Mouse (Mus musculus): ENCODE data around the gene Pbx1. TPM values are rescaled to one million over a fixed set of nuclear protein-coding genes. Genes with fewer than 3 reads are reported as not detected.

The Pbx1 gene
- polyA plus RNA-seq, 1 experiment, result 0.08 TPM

DNA sequence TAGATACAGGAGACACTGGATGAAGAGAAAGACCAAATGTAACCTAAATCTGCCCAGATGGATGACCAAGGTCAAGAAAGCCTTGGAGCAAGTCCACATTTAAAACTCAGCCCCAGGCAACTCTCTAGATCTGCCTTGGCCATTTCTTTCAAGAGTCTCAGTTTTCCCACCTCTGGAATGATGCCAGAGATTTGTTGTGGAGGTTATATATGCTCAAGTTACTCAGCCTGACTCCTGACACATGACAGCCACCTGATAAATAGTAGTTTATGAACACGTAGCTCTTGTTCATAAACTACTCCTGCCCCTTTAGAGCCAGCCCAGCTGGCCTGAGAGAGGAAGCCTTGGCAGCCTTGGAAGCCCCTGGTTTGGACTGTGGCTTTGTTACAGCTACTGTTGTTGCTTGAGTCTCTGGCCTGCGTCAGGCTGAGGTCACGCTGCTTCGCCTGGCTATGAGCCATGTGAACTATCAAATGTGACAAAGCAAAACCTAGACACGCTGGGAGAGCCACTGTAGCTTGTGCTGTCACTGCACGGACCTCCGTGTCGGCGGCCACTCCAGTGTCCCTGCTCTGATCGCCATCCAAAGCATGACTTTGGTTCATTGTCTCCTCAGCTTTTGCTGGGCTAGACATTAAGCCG lies 140.9 kb downstream of the Pbx1 start:
- TF ChIP-seq TAL1 (IDR thresholded peaks at IDR 0.05; ENCODE audit: low read length) (no peak), GATA1 (IDR thresholded peaks at IDR 0.05; ENCODE audit: low read length) (no peak)
- no peaks in the 10 kb centered on the region; the same call in 1 of the 2 replicates for H3K9me3 ChIP-seq (ENCODE audit: control insufficient read depth, low read length)
- H3K36me3 ChIP-seq (ENCODE audit: control insufficient read depth), result peaks cover 2% of the 10 kb centered on the region
- peaks cover 79% of the 10 kb centered on the region for H3K4me1 ChIP-seq (ENCODE audit: control insufficient read depth)
- peaks cover 22% of the 10 kb centered on the region for H3K27me3 ChIP-seq (ENCODE audit: control insufficient read depth)
- H3K4me3 ChIP-seq (replicated peaks), result no peak overlapping the region

DNA sequence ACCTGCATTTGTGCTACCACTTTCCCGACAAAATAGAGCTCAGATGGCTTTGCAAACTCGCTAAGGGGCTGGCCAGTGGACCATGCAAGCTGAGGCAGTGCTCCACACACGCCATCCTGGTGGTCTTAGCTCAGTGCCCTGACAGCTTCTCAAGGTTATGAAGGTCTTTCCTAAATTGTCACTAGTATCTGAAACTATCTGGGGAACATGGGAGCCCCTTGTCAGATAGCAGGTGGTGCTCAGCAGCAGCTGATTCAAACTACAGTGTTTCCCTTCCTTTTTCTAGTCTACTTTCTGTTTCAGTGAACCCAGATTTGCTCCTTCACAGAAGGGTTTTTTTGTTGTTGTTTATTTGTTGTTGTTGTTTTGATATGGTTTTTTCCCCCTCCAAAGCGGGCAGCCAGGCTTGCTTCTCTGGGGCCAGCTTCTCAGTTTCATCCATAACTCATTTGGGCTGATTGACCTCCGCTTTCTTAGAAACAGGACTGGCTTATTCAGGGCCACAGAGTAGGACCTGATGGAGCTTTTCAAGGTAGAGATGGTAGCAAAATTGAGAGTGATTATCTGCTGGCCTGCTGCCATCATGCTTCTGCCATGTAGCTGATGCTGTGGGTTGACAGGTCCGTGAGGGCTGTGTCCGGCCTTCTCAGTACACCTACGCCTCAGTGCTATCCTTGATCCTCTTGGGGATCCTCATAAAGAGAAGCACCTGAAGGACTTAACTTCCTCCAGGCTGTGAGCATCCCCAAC lies 141.7 kb downstream of the Pbx1 start:
- TF ChIP-seq TAL1 (IDR thresholded peaks at IDR 0.05; ENCODE audit: low read length) (no peak), GATA1 (IDR thresholded peaks at IDR 0.05; ENCODE audit: low read length) (no peak)
- Histone ChIP-seq H3K9me3 (ENCODE audit: control insufficient read depth, low read length) (no peaks in the 10 kb centered on the region; the same call in 1 of the 2 replicates), H3K27me3 (ENCODE audit: control insufficient read depth) (peaks cover 25% of the 10 kb centered on the region), H3K4me3 (replicated peaks) (no peak overlapping the region), H3K36me3 (ENCODE audit: control insufficient read depth) (peaks cover 2% of the 10 kb centered on the region), H3K4me1 (ENCODE audit: control insufficient read depth) (peaks cover 85% of the 10 kb centered on the region)

DNA sequence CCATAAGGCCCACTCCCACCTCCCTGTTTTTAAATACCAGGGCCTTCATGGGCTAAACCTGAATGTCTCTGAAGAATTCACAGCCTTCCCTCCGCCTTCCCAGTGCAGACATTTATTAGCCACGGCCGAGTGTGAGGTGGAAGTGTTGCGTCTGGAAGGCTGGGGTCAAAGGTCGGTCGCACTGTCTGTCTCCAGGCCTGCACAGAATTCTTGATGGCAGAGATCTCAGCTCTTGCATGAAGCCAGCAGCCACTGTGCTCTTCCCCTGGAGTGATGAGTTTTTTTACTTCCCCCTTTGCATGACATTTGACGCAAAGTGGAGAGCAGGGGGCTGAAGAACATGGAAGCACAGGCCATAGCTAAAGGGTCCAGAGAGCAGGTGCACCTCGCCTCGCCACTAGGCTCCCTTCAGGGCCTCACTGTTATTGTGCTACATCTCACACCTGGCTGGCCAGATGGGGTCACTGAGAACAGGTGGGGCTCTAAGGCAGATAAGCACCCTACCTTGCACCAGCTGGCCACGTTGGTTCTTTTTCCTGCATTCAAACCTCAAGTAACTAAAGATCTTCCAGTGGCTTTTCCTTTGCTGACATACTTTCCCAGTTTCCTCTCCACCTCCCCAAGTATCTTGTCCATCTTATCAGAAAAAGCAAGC lies 143.1 kb downstream of the Pbx1 start:
- Histone ChIP-seq H3K27me3 (ENCODE audit: control insufficient read depth) (peaks cover 26% of the 10 kb centered on the region), H3K4me3 (replicated peaks) (peak overlapping the region; percentile 56), H3K4me1 (ENCODE audit: control insufficient read depth) (peaks cover 90% of the 10 kb centered on the region), H3K9me3 (ENCODE audit: control insufficient read depth, low read length) (no peaks in the 10 kb centered on the region; the same call in 1 of the 2 replicates), H3K36me3 (ENCODE audit: control insufficient read depth) (peaks cover 2% of the 10 kb centered on the region)
- no peak; the same call in 1 of the 2 replicates for TF ChIP-seq GATA1 (IDR thresholded peaks at IDR 0.05; ENCODE audit: low read length)
- peak; percentile 57; the same call in 2 of the 3 replicates for TF ChIP-seq TAL1 (IDR thresholded peaks at IDR 0.05; ENCODE audit: low read length)

- peaks cover 82% of the 10 kb centered on the region for H3K4me1 ChIP-seq (ENCODE audit: control insufficient read depth)
- peak; percentile 93 for TF ChIP-seq TAL1 (IDR thresholded peaks at IDR 0.05; ENCODE audit: low read length)
- TF ChIP-seq GATA1 (IDR thresholded peaks at IDR 0.05; ENCODE audit: low read length), result peak; percentile 100
- H3K9me3 ChIP-seq (ENCODE audit: control insufficient read depth, low read length), result no peaks in the 10 kb centered on the region; the same call in 1 of the 2 replicates
- H3K4me3 ChIP-seq (replicated peaks), result peak overlapping the region; percentile 56
- H3K27me3 ChIP-seq (ENCODE audit: control insufficient read depth), result peaks cover 26% of the 10 kb centered on the region
- peaks cover 2% of the 10 kb centered on the region for H3K36me3 ChIP-seq (ENCODE audit: control insufficient read depth)
These were observed 144.1 kb downstream of the Pbx1 start for GRCm38 (mm10) chr1:168287843-168288591.

DNA sequence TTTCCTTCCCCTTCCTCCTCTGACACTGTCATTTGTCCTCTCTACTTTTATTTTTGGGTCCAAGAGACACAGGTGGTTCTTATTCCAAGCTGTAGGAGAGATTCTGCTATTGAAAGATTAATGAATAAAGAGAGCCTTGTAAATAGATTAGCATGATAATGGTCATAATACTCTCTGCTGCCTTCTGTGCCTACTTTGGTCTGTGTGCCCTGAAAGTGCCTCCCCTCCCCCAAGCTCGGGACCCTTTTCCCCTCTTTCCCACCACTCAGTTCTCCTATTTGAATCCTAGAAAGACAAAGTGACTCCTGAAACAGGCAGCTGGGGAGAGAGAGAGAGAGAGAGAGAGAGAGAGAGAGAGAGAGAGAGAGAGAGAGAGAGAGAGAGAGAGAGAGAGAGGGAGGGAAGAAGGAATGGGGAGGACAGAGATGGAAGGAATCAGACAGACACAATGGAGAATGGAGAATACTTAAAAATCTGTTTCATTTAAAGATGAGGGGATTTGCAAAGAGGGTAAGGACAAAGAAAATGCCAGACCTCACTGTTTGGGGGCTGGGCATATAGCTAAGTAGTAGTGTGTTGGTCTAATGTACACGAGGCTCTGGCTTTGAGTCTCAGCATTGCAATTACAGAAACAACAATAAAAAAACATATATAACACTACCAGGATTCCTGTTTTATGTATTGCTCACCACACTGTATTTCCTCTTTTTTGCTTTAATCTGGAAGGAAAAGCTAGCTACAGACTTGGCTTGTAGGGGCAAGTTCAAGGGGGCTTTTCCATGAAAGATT lies 145.0 kb downstream of the Pbx1 start:
- H3K4me3 ChIP-seq (replicated peaks), result no peak overlapping the region

DNA sequence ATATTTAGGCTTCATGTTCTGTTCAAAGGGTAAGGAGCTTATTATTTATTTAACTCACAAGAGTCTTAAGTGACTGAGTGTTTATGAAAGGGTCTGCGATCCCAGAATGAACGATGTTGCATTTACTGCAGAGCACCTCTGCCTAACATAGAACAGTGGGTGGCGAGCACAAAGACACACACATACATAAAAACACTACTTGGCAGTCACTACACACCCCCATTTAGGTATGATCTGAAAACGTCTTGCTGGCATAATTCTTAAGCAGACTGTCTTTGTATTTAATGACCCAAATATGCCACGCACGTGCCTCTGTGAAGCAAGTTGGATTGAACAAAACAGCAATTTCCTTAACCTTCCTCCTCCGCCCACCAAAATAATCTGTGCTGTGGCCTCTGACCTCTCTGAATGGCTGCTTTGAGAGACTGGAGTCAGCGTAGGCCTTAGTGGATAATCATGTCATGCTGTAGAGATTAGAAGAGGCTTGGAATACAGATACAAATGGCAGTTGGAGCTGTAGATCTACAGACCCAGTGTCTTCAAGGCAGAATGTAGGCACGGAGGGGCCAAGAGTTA lies 147.4 kb downstream of the Pbx1 start:
- TF ChIP-seq GATA1 (IDR thresholded peaks at IDR 0.05; ENCODE audit: low read length) (no peak), TAL1 (IDR thresholded peaks at IDR 0.05; ENCODE audit: low read length) (no peak)
- peaks cover 50% of the 10 kb centered on the region for H3K4me1 ChIP-seq (ENCODE audit: control insufficient read depth)

More for the DNA sequence above, 145.0 kb downstream of the Pbx1 start:
- Histone ChIP-seq H3K9me3 (ENCODE audit: control insufficient read depth, low read length) (no peaks in the 10 kb centered on the region; the same call in 1 of the 2 replicates), H3K4me1 (ENCODE audit: control insufficient read depth) (peaks cover 74% of the 10 kb centered on the region), H3K27me3 (ENCODE audit: control insufficient read depth) (peaks cover 20% of the 10 kb centered on the region), H3K36me3 (ENCODE audit: control insufficient read depth) (peaks cover 2% of the 10 kb centered on the region)
- TF ChIP-seq GATA1 (IDR thresholded peaks at IDR 0.05; ENCODE audit: low read length), result no peak
- no peak for TF ChIP-seq TAL1 (IDR thresholded peaks at IDR 0.05; ENCODE audit: low read length)

GRCm38 (mm10) chr1:168283841-168284565 lies 148.1 kb downstream of the Pbx1 start:
- no peak overlapping the region for H3K4me3 ChIP-seq (replicated peaks)
- H3K9me3 ChIP-seq (ENCODE audit: control insufficient read depth, low read length), result no peaks in the 10 kb centered on the region
- H3K27me3 ChIP-seq (ENCODE audit: control insufficient read depth), result peaks cover 22% of the 10 kb centered on the region
- TF ChIP-seq GATA1 (IDR thresholded peaks at IDR 0.05; ENCODE audit: low read length), result no peak
- TF ChIP-seq TAL1 (IDR thresholded peaks at IDR 0.05; ENCODE audit: low read length), result no peak
- H3K4me1 ChIP-seq (ENCODE audit: control insufficient read depth), result peaks cover 44% of the 10 kb centered on the region
- no peaks in the 10 kb centered on the region for H3K36me3 ChIP-seq (ENCODE audit: control insufficient read depth)

More for the DNA sequence above, 147.4 kb downstream of the Pbx1 start:
- Histone ChIP-seq H3K9me3 (ENCODE audit: control insufficient read depth, low read length) (no peaks in the 10 kb centered on the region), H3K36me3 (ENCODE audit: control insufficient read depth) (no peaks in the 10 kb centered on the region), H3K27me3 (ENCODE audit: control insufficient read depth) (peaks cover 22% of the 10 kb centered on the region), H3K4me3 (replicated peaks) (no peak overlapping the region)
